Mouse (Mus musculus): ENCODE measurements around the gene Tex35.

Tex35 gene

GRCm38 (mm10) chr1:157049886-157050285 lies 58.6 kb downstream of the Tex35 start:
- no peak for DNase-seq
